Mouse (Mus musculus) heart, embryonic 10.5 days (tissue): ENCODE results near the gene Kat2a. TPM values are rescaled to one million over a fixed set of nuclear protein-coding genes. Genes with fewer than 3 reads are reported as not detected.

ENCODE experiments used
- DNase-seq: peaks from one replicate; pipeline ENCODE4 v3.0.0-alpha.2; 2017; ENCODE audit warnings: low spot score
- H3K27ac ChIP-seq: fragments of 300-500 bp; sonication (generic); 2 replicates; pipeline ENCODE4 v1.5.1; 2016; ENCODE audit warnings: mild to moderate bottlenecking
- H3K27me3 ChIP-seq: fragments of 300-500 bp; sonication (generic); 2 replicates; pipeline ENCODE4 v1.6.1; 2016; ENCODE audit warnings: mild to moderate bottlenecking; ENCODE audit not compliant: poor library complexity, insufficient read depth, severe bottlenecking
- H3K36me3 ChIP-seq: fragments of 300-500 bp; sonication (generic); 2 replicates; pipeline ENCODE4 v1.6.1; 2016; ENCODE audit warnings: mild to moderate bottlenecking, moderate library complexity
- H3K4me1 ChIP-seq: fragments of 300-500 bp; sonication (generic); 2 replicates; pipeline ENCODE4 v1.6.1; 2016; ENCODE audit warnings: mild to moderate bottlenecking
- H3K4me3 ChIP-seq: fragments of 300-500 bp; sonication (generic); 2 replicates; pipeline ENCODE4 v1.5.1; 2016; ENCODE audit warnings: mild to moderate bottlenecking, moderate library complexity
- H3K9me3 ChIP-seq: fragments of 300-500 bp; sonication (generic); 2 replicates; pipeline ENCODE4 v1.6.1; 2016; ENCODE audit warnings: mild to moderate bottlenecking, moderate library complexity
- WGBS: fragments of 180-500 bp; shearing (Covaris S2); methylation state at CpG from one replicate; pipeline ENCODE4 v1.1.7; 2016; 5-methylcytosine and 5-hydroxymethylcytosine counted together
- polyA plus RNA-seq: library from polyadenylated mRNA; unstranded; fragments of >200 nt; fragmentation: Nextera tagmentation; extraction: Ambion mirVana; gene quantifications from 2 replicates; pipeline ENCODE4 v1.2.1, GENCODE M21; 2016

The Kat2a gene
- polyA plus RNA-seq, 1 experiment from 2014 or later, result 59.8 TPM

GRCm38 (mm10) chr11:100714534-100714915 lies 2.3 kb upstream of the Kat2a start:
- H3K36me3 ChIP-seq, result peaks cover 62% of the 10 kb centered on the region
- peaks cover 45% of the 10 kb centered on the region for H3K4me1 ChIP-seq
- H3K4me3 ChIP-seq, result peak overlapping the region; percentile 56
- no peaks in the 10 kb centered on the region for H3K27me3 ChIP-seq
- 44% methylated on average over 6 of the region's 6 CpGs for WGBS
- peak overlapping the region; percentile 87 for H3K27ac ChIP-seq
- DNase-seq, result peak; percentile 87
- no peaks in the 10 kb centered on the region for H3K9me3 ChIP-seq

DNA sequence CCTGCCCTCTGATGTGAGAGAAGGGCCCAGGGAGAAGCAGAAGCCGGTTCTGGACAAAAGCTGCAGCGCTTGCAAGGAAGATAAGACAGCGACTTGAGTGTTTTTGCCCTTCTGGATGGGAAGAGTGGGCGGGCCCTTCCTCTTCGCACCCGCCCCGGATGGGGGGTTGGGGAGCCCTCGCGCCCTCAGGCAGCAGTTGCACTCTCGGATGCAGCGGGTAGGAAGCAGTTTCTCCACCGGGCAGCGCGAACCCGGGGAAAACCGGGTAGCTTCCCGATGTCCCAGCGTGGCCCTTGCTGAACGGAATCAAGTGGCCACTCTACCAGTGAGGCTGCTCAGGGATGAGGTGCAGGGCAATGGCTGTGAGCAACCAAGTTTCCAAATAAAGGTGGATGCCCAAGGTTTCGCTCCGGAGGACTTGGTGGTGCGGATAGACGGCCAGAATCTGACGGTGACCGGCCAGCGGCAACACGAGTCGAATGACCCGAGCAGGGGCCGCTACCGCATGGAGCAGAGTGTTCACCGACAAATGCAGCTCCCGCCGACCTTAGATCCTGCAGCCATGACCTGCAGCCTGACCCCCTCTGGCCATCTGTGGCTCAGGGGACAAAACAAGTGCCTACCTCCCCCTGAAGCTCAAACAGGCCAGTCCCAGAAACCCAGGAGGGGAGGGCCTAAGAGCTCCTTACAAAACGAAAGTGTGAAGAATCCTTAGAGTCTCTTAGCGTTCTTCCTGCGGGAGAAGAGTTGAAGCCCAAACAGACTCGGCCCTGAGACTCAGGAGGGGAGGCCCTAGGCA lies 1.7 kb upstream of the Kat2a start, which contains the start of gene Hspb9:
Gene Hspb9, plus strand, starts transcription at position 116 of the 799 bp plus-strand sequence.
- H3K4me1 ChIP-seq, result peaks cover 45% of the 10 kb centered on the region
- H3K4me3 ChIP-seq, result peak within 1 kb of the TSS; percentile 99
- H3K27ac ChIP-seq, result peak within 1 kb of the TSS; percentile 98
- H3K9me3 ChIP-seq, result no peaks in the 10 kb centered on the region
- DNase-seq, result peak; percentile 92
- H3K36me3 ChIP-seq, result peaks cover 62% of the 10 kb centered on the region
- no peaks in the 10 kb centered on the region for H3K27me3 ChIP-seq
- WGBS, result 2% methylated on average over 38 of the region's 38 CpGs

DNA sequence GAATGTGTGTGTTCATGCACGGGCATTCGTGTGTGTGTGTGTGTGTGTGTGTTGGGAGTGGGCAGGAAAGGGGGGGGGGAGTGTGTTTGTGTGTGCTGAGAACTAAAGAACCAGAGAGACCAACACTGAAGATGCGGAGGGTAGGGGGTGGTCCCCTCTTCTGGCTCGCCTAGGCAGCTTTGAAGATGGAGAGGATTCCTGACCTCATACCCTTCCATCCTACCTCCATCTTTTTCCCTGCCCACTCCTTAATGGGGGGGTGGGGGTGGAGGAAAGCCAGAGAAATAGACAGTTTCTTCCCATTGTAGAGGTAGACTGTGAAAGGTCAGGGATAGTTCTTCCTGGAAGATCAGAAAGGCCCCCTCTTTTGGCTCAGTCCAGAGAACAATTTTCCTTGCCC lies 909 bp upstream of the Kat2a start:
- Histone ChIP-seq H3K27ac (peak overlapping the region; percentile 87), H3K9me3 (no peaks in the 10 kb centered on the region), H3K4me3 (peak overlapping the region; percentile 56), H3K4me1 (peaks cover 45% of the 10 kb centered on the region), H3K27me3 (no peaks in the 10 kb centered on the region), H3K36me3 (peaks cover 62% of the 10 kb centered on the region)
- 63% methylated on average over 4 of the region's 4 CpGs for WGBS
- no peak for DNase-seq

- DNase-seq, result no peak
- peaks cover 45% of the 10 kb centered on the region for H3K4me1 ChIP-seq
- WGBS, result 81% methylated on average over 4 of the region's 4 CpGs
- no peaks in the 10 kb centered on the region for H3K9me3 ChIP-seq
- H3K4me3 ChIP-seq, result no peak overlapping the region
- H3K36me3 ChIP-seq, result peaks cover 62% of the 10 kb centered on the region
- H3K27me3 ChIP-seq, result no peaks in the 10 kb centered on the region
- no peak overlapping the region for H3K27ac ChIP-seq
Measured at GRCm38 (mm10) chr11:100710977-100711376, 1.3 kb downstream of the Kat2a start.

DNA sequence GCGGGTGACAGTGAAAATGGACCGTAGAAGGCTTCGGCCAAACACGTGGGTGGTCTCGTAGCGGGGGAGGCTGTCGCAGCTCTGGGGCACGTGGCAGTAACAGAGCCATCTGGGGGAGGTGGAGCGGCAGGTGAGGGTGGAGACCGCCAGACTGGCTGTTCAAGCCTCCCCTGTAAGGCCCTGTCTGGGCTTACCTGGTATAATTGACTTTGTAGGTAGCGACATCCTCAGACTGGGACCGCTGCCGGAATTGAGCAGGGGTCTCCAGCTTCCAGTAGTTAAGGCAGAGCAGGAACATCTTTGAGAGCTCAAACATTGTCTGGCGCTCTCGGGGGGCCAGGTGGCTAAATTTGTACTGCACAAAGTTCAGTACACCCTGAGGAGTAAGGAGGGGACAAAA lies 1.7 kb downstream of the Kat2a start:
- 93% methylated on average over 15 of the region's 15 CpGs for WGBS
- no peak for DNase-seq
- no peak overlapping the region for H3K4me3 ChIP-seq
- H3K9me3 ChIP-seq, result no peaks in the 10 kb centered on the region
- peaks cover 62% of the 10 kb centered on the region for H3K36me3 ChIP-seq
- H3K27me3 ChIP-seq, result no peaks in the 10 kb centered on the region
- H3K4me1 ChIP-seq, result peaks cover 45% of the 10 kb centered on the region
- H3K27ac ChIP-seq, result no peak overlapping the region

- no peaks in the 10 kb centered on the region for H3K9me3 ChIP-seq
- H3K4me3 ChIP-seq, result no peak overlapping the region
- WGBS, result 87% methylated on average over 9 of the region's 9 CpGs
- H3K27me3 ChIP-seq, result no peaks in the 10 kb centered on the region
- peaks cover 41% of the 10 kb centered on the region for H3K4me1 ChIP-seq
- no peak for DNase-seq
- H3K36me3 ChIP-seq, result peaks cover 67% of the 10 kb centered on the region
- no peak overlapping the region for H3K27ac ChIP-seq
Measured at GRCm38 (mm10) chr11:100709201-100709810, 3.0 kb downstream of the Kat2a start.

DNA sequence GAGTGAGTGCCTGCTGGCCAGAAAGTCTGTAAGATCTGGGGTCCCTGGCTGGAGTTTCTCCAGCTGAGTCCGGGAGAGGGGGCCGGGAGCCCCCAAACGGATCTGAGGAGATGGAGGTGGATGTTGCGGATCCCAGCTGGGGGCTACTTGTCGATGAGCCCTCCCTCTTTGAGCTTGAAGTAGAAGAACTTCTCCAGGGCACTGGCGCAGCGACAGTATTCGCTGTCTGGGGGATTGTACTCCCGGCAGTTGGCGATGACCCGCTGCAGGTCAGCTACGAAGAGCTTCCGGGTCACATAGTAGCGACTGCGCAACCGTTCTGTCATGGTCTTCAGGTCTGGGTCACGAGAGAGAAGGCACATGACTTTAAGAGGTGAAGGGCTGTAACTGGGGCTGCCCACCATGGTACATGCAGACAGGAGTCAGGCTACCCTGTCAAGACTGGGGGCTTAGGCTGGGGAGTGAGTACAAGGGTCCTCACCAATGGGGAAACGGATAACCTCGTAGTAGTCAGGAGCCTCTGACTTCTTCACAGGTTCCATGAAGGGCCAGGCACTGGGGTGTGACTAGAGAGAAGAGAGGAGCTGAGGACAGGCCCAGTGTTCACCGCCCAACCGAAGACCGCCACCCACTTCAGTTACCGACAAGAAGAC lies 7.0 kb downstream of the Kat2a start:
- Histone ChIP-seq H3K4me3 (no peak overlapping the region), H3K27ac (no peak overlapping the region), H3K27me3 (peaks cover 16% of the 10 kb centered on the region; the same call in 1 of the 2 replicates), H3K36me3 (peaks cover 60% of the 10 kb centered on the region), H3K4me1 (peaks cover 20% of the 10 kb centered on the region), H3K9me3 (no peaks in the 10 kb centered on the region)
- no peak for DNase-seq
- WGBS, result 91% methylated on average over 23 of the region's 23 CpGs

DNA sequence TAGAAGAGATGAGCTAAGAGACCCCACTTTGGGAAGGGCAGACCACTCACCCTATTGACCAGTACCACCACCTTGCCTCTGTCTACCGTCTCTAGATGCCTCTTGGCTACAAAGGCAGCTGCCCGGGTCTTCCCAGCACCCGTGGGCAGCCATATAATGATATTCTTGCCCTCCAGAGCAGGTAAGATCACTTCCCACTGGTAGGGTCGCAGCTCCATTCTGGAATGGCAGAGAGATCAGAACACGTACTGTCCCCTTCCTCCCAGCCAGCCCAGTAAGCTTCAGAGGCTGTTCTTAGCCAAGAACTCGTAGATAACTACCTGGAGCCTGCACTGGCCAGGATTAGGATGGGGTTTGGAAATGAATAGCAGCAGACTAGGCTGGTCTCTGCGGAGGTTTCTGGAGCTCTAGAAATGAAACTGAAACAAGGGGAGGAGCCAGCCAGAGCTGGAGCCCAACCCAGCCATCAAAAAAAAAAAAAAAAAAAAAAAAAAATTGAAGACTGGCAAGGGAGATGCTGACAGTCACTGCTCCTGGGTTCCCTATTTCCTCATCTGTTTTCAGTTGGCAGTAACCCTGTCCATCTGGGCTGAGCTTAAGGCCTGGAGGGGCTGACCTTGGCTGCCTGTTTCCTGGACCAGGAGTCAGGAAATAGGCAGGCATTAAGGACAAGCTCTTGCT lies 8.3 kb downstream of the Kat2a start, which contains the start of gene Dhx58:
Gene Dhx58, minus strand, starts transcription at position 421 of the 681 bp plus-strand sequence.
- no peak within 1 kb of the TSS for H3K4me3 ChIP-seq
- peaks cover 16% of the 10 kb centered on the region; the same call in 1 of the 2 replicates for H3K27me3 ChIP-seq
- no peak within 1 kb of the TSS for H3K27ac ChIP-seq
- WGBS, result 69% methylated on average over 7 of the region's 7 CpGs
- H3K36me3 ChIP-seq, result peaks cover 48% of the 10 kb centered on the region
- H3K4me1 ChIP-seq, result peaks cover 18% of the 10 kb centered on the region
- no peak for DNase-seq
- H3K9me3 ChIP-seq, result no peaks in the 10 kb centered on the region

- DNase-seq, result no peak
- peaks cover 18% of the 10 kb centered on the region for H3K4me1 ChIP-seq
- no peak overlapping the region for H3K27ac ChIP-seq
- no peak overlapping the region for H3K4me3 ChIP-seq
- 65% methylated on average over 11 of the region's 11 CpGs for WGBS
- no peaks in the 10 kb centered on the region for H3K9me3 ChIP-seq
- H3K27me3 ChIP-seq, result peaks cover 16% of the 10 kb centered on the region; the same call in 1 of the 2 replicates
- H3K36me3 ChIP-seq, result peaks cover 42% of the 10 kb centered on the region
Measured at GRCm38 (mm10) chr11:100703366-100703765, 8.9 kb downstream of the Kat2a start.

DNA sequence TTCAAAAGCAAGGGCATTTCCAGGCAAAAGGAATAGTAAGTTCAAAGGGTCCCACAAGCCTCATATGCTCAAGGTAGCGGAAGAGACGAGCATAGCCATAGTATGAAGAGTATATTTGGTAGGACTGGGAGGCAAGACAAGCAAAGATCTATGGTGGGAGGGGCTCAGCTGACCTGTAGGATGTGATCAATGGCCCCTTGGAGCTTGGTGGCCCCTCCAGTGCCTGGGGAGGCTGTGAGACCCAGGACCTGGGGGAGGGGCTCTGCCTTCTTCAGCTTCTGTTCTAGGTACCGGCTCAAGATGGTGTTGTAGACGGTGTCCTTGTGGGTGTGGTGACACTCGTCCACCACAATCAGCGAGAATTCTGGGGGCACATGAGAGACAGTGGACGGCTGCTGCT lies 9.4 kb downstream of the Kat2a start:
- peaks cover 38% of the 10 kb centered on the region for H3K36me3 ChIP-seq
- 42% methylated on average over 7 of the region's 7 CpGs for WGBS
- DNase-seq, result no peak
- H3K4me1 ChIP-seq, result peaks cover 18% of the 10 kb centered on the region
- H3K9me3 ChIP-seq, result no peaks in the 10 kb centered on the region
- no peak overlapping the region for H3K27ac ChIP-seq
- peaks cover 16% of the 10 kb centered on the region; the same call in 1 of the 2 replicates for H3K27me3 ChIP-seq
- H3K4me3 ChIP-seq, result peak overlapping the region; percentile 40; the same call in 1 of the 2 replicates

DNA sequence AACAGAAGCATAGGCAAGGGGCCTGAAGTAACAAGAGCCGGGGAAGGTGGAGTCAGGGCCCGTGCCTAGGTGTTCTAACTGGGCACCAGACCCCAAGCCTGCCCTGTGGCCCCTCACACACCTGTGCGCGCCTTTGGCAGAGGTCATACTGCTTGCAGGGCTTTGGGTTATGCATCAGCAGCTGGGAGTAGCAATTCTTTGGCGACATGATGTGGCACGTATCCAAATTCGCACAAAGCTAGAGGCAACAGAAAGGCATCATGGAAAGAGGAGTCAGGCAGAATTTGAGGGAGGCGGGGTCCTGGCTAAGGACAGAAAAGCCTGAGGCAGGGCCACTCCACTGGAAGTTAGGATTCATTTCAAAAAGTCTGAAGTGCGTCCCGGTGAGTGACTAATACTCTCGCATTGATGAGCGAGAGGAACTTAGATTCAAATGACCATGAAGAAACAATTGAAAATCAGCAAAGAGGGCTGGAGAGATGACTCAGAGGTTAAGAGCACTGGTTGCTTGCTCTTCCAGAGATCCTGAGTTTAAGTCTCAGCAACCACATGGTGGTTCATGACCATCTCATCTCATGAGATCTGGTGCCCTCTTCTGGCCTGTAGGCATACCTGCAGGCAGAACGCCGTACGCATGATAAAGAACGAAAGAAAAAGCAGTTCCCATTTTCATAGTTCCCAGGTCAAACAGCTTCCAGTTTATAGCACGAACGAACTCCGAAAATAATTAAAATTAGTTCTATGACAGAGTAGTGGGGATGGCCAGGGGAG lies 10.0 kb downstream of the Kat2a start:
- Histone ChIP-seq H3K27ac (no peak overlapping the region), H3K9me3 (no peaks in the 10 kb centered on the region), H3K4me3 (peak overlapping the region; percentile 40; the same call in 1 of the 2 replicates), H3K36me3 (peaks cover 31% of the 10 kb centered on the region), H3K4me1 (peaks cover 18% of the 10 kb centered on the region), H3K27me3 (peaks cover 16% of the 10 kb centered on the region; the same call in 1 of the 2 replicates)
- 36% methylated on average over 19 of the region's 19 CpGs for WGBS
- DNase-seq, result peak; percentile 86

DNA sequence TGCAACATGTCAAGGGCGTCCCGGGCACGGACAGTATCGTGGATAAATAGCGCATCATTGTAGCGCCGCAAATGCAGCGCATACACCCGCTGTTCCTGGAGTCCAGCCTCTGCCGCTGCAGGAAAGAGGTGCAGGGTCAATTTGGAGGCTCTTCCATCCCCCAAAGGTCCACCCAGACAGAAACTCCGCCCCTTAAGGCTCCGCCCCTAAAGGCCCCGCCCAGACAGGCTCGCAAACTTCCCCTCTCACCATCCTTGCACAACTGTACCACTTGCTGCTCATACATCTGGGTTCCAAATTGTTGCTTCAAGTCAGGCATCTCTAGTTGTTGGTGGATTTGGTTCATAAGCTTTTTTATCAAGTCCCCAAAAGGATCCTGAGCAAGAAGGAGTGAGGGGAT lies 11.0 kb downstream of the Kat2a start:
- peaks cover 18% of the 10 kb centered on the region for H3K4me1 ChIP-seq
- no peaks in the 10 kb centered on the region for H3K9me3 ChIP-seq
- H3K36me3 ChIP-seq, result peaks cover 22% of the 10 kb centered on the region
- peaks cover 18% of the 10 kb centered on the region; the same call in 1 of the 2 replicates for H3K27me3 ChIP-seq
- H3K27ac ChIP-seq, result no peak overlapping the region
- 5% methylated on average over 14 of the region's 14 CpGs for WGBS
- DNase-seq, result no peak
- peak overlapping the region; percentile 43 for H3K4me3 ChIP-seq
